Mouse (Mus musculus): ENCODE measurements around the gene 1700030K09Rik.

GRCm38 (mm10) chr8:72445071-72445470, 1.4 kb downstream of the 1700030K09Rik start:
- no peak for TF ChIP-seq POLR2AphosphoS2 (IDR thresholded peaks at IDR 0.05; ENCODE audit: insufficient read length, low read depth)
- TF ChIP-seq POLR2A (IDR thresholded peaks at IDR 0.05; ENCODE audit: insufficient read length, low read depth): no peak
- no peak for TF ChIP-seq MAX (IDR thresholded peaks at IDR 0.05; ENCODE audit: low read depth)
- no peak for TF ChIP-seq MYOD1 (IDR thresholded peaks at IDR 0.05; ENCODE audit: control insufficient read depth in 1 of 3, insufficient read length in 2 of 3, low read depth in 2 of 3)
- TF ChIP-seq E2F4 (IDR thresholded peaks at IDR 0.05; ENCODE audit: insufficient read depth): no peak
- no peak for TF ChIP-seq TCF12 (IDR thresholded peaks at IDR 0.05; ENCODE audit: insufficient read depth, poor library complexity, severe bottlenecking)
- TF ChIP-seq REST (IDR thresholded peaks at IDR 0.05; ENCODE audit: insufficient read depth, insufficient read length): no peak
